In the genomic region with DNA sequence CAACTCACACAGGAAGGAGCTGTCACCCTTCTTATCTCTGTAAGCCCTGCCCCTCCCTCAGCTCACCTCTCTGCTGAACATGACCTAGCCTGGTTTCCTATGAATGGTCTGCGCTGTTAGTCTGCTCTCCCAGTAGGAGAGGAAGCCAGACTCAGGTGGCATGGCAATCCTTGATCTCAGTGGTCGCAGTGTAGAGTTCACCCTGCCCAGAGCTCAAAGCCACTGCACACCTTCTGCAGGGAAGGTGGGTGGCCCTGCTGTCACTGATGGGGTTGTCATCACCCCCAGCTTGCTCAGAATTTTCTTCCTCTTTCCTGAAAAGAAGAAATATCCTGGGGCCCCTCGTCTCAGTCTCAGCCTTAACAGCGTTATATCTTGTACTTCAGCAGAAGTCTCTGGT, we compare ENCODE assay signal across 23 mouse cellular contexts. TPM values are rescaled to one million over a fixed set of nuclear protein-coding genes. Genes with fewer than 3 reads are reported as not detected.
"Had no signal": no experiment of that assay in that cellular context is flagged by ENCODE, and none has a peak within 500 bp of the region (broad histone marks: within the 10 kb centered on the region; RNA-seq: fewer than 3 reads in every experiment).

No protein-coding gene starts in this region.

- H3K36me3 ChIP-seq: liver, embryonic 15.5 days; lung, embryonic 15.5 days; midbrain, embryonic 13.5 days; midbrain, embryonic 15.5 days; neural tube, embryonic 13.5 days; neural tube, embryonic 15.5 days; stomach, embryonic 15.5 days had no signal

- H3K9me3 ChIP-seq: liver, embryonic 15.5 days; lung, embryonic 15.5 days; midbrain, embryonic 13.5 days; midbrain, embryonic 15.5 days; neural tube, embryonic 13.5 days; neural tube, embryonic 15.5 days; stomach, embryonic 15.5 days had no signal

- H3K4me1 ChIP-seq: midbrain, embryonic 13.5 days; midbrain, embryonic 15.5 days; neural tube, embryonic 15.5 days had no signal

- H3K27me3 ChIP-seq: liver, embryonic 15.5 days; lung, embryonic 15.5 days; midbrain, embryonic 13.5 days; midbrain, embryonic 15.5 days; neural tube, embryonic 13.5 days; neural tube, embryonic 15.5 days; stomach, embryonic 15.5 days had no signal

- H3K4me2 ChIP-seq: liver, embryonic 15.5 days; lung, embryonic 15.5 days; midbrain, embryonic 11.5 days; midbrain, embryonic 13.5 days; midbrain, embryonic 15.5 days; neural tube, embryonic 13.5 days; neural tube, embryonic 15.5 days; stomach, embryonic 15.5 days had no signal

- DNase-seq: liver, postnatal 0 days; lung, adult 2 months; lung, postnatal 14 days; lung, postnatal 36 days; retina, postnatal 1 day; right cerebral cortex, adult 18-20 months; right cerebral cortex, postnatal 25 days; right cerebral cortex, postnatal 4 days; spleen, adult 18-20 months; thymus, adult 2 months; thymus, postnatal 25 days; thymus, postnatal 4 days had no signal

- H3K9ac ChIP-seq: liver, embryonic 15.5 days; liver, postnatal 0 days; lung, embryonic 15.5 days; midbrain, embryonic 13.5 days; midbrain, embryonic 15.5 days; neural tube, embryonic 13.5 days; neural tube, embryonic 15.5 days; stomach, embryonic 15.5 days had no signal

- H3K4me3 ChIP-seq: liver, embryonic 15.5 days; lung, embryonic 15.5 days; midbrain, embryonic 13.5 days; midbrain, embryonic 15.5 days; myocyte; neural tube, embryonic 13.5 days; neural tube, embryonic 15.5 days; stomach, embryonic 15.5 days had no signal

- ATAC-seq: liver, postnatal 0 days; lung, postnatal 0 days; midbrain, embryonic 13.5 days; midbrain, embryonic 15.5 days had no signal

- H3K27ac ChIP-seq: liver, embryonic 15.5 days; lung, embryonic 15.5 days; macrophage; midbrain, embryonic 13.5 days; midbrain, embryonic 15.5 days; neural tube, embryonic 13.5 days; neural tube, embryonic 15.5 days; stomach, embryonic 15.5 days had no signal

RNA-seq across cellular contexts. Expression of a gene that starts 28.0 kb away (rescaled TPM):
- polyA plus RNA-seq: macrophage had no signal
